Mouse (Mus musculus) mouse embryonic stem cell (cell line): ENCODE measurements around the gene Ndufs5.

Experiments used
- in situ Hi-C, 2 experiments: fragments of 300-500 bp; cut with MboI; formaldehyde crosslinking; loops; 1 replicate in 1 of 2; 3 replicates in 1 of 2; pipeline ENCODE4 v1.14.3; 2019 to 2020; ENCODE audit warnings: low sequenced_read_pairs in 2 of 2, low pct_unique_long_range_greater_than_20kb in 1 of 2, mixed read lengths in 1 of 2; ENCODE audit not compliant: unreplicated experiment in 1 of 2

Ndufs5 gene

GRCm38 (mm10) chr4:123717574-123718433 lies at the start of gene Ndufs5:
Gene Ndufs5, minus strand, starts transcription at chr4:123718202.
- in situ Hi-C loops: loop anchor here in 1 of 2 experiments (25.0 kb wide), 1 partner anchor 381 kb away; the partner anchor contains the start of gene Bmp8a

GRCm38 (mm10) chr4:123765071-123765470 lies 47.1 kb upstream of the Ndufs5 start:
- in situ Hi-C loops: loop anchor here in 1 of 2 experiments (10.0 kb wide), 1 partner anchor 110 kb away; no protein-coding TSS in a partner anchor

- in situ Hi-C loops: no loop called here
Measured at GRCm38 (mm10) chr4:123758306-123758705, 40.3 kb upstream of the Ndufs5 start.

- in situ Hi-C loops: no loop called here
Measured at GRCm38 (mm10) chr4:123750707-123751312, 32.8 kb upstream of the Ndufs5 start.

- in situ Hi-C loops: no loop called here
Measured at GRCm38 (mm10) chr4:123750152-123750651, 32.2 kb upstream of the Ndufs5 start, which contains the start of gene Akirin1. Gene Akirin1, minus strand, starts transcription at chr4:123750345.

GRCm38 (mm10) chr4:123749484-123750130 lies 31.6 kb upstream of the Ndufs5 start:
- in situ Hi-C loops: no loop called here

GRCm38 (mm10) chr4:123748726-123749415 lies 30.9 kb upstream of the Ndufs5 start:
- in situ Hi-C loops: no loop called here

GRCm38 (mm10) chr4:123745221-123745775 lies 27.3 kb upstream of the Ndufs5 start:
- in situ Hi-C loops: no loop called here

- in situ Hi-C loops: no loop called here
Measured at GRCm38 (mm10) chr4:123742891-123743290, 24.9 kb upstream of the Ndufs5 start.

- in situ Hi-C loops: no loop called here
Measured at GRCm38 (mm10) chr4:123738708-123739107, 20.7 kb upstream of the Ndufs5 start.

GRCm38 (mm10) chr4:123733532-123733931 lies 15.5 kb upstream of the Ndufs5 start:
- in situ Hi-C loops: no loop called here

- in situ Hi-C loops: no loop called here
Measured at GRCm38 (mm10) chr4:123732921-123733320, 14.9 kb upstream of the Ndufs5 start.

- in situ Hi-C loops: no loop called here
Measured at GRCm38 (mm10) chr4:123732163-123732910, 14.3 kb upstream of the Ndufs5 start.

- in situ Hi-C loops: loop anchor here in 1 of 2 experiments (25.0 kb wide), 1 partner anchor 384 kb away; the partner anchor contains the start of gene Bmp8a
Measured at GRCm38 (mm10) chr4:123721761-123722160, 3.8 kb upstream of the Ndufs5 start.

GRCm38 (mm10) chr4:123718434-123718780 lies 405 bp upstream of the Ndufs5 start:
- in situ Hi-C loops: loop anchor here in 1 of 2 experiments (25.0 kb wide), 1 partner anchor 381 kb away; the partner anchor contains the start of gene Bmp8a

- in situ Hi-C loops: loop anchor here in 1 of 2 experiments (25.0 kb wide), 1 partner anchor 375 kb away; the partner anchor contains the start of gene Bmp8a
Measured at GRCm38 (mm10) chr4:123712431-123712830, 5.6 kb downstream of the Ndufs5 start.

GRCm38 (mm10) chr4:123707340-123707739 lies 10.7 kb downstream of the Ndufs5 start:
- in situ Hi-C loops: loop anchor here in 1 of 2 experiments (25.0 kb wide), 1 partner anchor 370 kb away; the partner anchor contains the start of gene Bmp8a
